Mouse (Mus musculus) lung, postnatal 0 days (tissue): ENCODE measurements around the gene Mrps27. TPM values are rescaled to one million over a fixed set of nuclear protein-coding genes. Genes with fewer than 3 reads are reported as not detected.
A peak's percentile ranks its signal among the peaks of the same experiment; 100 is the strongest.

Experiments used
- ATAC-seq: fragments of 200-750 bp; cut with Nextera tagmentation; 2 replicates; pipeline ENCODE4 v1.8.0; 2017; ENCODE audit warnings: moderate library complexity
- DNase-seq: peaks from one replicate; pipeline ENCODE4 v3.0.0-alpha.2; 2016; ENCODE audit warnings: low spot score
- H3K27ac ChIP-seq: fragments of 300-500 bp; sonication (generic); 2 replicates; pipeline ENCODE4 v1.5.1; 2014; ENCODE audit warnings: antibody characterized with exemption, mild to moderate bottlenecking, low read length, mixed read lengths
- H3K27me3 ChIP-seq: fragments of 300-500 bp; sonication (generic); replicated peaks from 2 replicates; pipeline ENCODE4 v1.6.1; 2014; ENCODE audit warnings: low read length, mixed read lengths; ENCODE audit not compliant: insufficient read depth
- H3K36me3 ChIP-seq: fragments of 300-500 bp; sonication (generic); 2 replicates; pipeline ENCODE4 v1.6.1; 2014; ENCODE audit warnings: low read length, mixed read lengths; ENCODE audit not compliant: insufficient read depth
- H3K4me1 ChIP-seq: fragments of 300-500 bp; sonication (generic); 2 replicates; pipeline ENCODE4 v1.6.1; 2014; ENCODE audit warnings: antibody characterized with exemption, low read depth, low read length, mixed read lengths; ENCODE audit not compliant: insufficient read depth
- H3K4me2 ChIP-seq: fragments of 300-500 bp; sonication (generic); replicated peaks from 2 replicates; pipeline ENCODE4 v1.6.1; 2014; ENCODE audit warnings: low read depth, mild to moderate bottlenecking, low read length, moderate library complexity, mixed read lengths
- H3K4me3 ChIP-seq: fragments of 300-500 bp; sonication (generic); 2 replicates; pipeline ENCODE4 v1.5.1; 2014; ENCODE audit warnings: low read depth, low read length
- H3K9ac ChIP-seq: fragments of 300-500 bp; sonication (generic); replicated peaks from 2 replicates; pipeline ENCODE4 v1.6.1; 2014; ENCODE audit warnings: low read depth, mild to moderate bottlenecking
- H3K9me3 ChIP-seq: fragments of 300-500 bp; sonication (generic); 2 replicates; pipeline ENCODE4 v1.6.1; 2016; ENCODE audit warnings: low read length, mixed read lengths
- CTCF ChIP-seq: IDR thresholded peaks from 2 replicates; pipeline ENCODE4 v1.5.1; 2016; ENCODE audit warnings: antibody characterized with exemption, mild to moderate bottlenecking
- EP300 ChIP-seq: IDR thresholded peaks from 2 replicates; pipeline ENCODE4 v1.6.1; 2016; ENCODE audit warnings: antibody characterized with exemption, mild to moderate bottlenecking, control low read depth
- WGBS: fragments of 180-500 bp; shearing (Covaris S2); extraction: QIAGEN DNeasy Blood & Tissue Kit; methylation state at CpG from one replicate; pipeline ENCODE4 v1.1.7; 2014; 5-methylcytosine and 5-hydroxymethylcytosine counted together
- polyA plus RNA-seq: library from polyadenylated mRNA; unstranded; fragments of >200 nt; fragmentation: Nextera tagmentation; extraction: Ambion mirVana; gene quantifications from 2 replicates; pipeline ENCODE4 v1.2.1, GENCODE M21; 2015

Gene Mrps27
- polyA plus RNA-seq, 1 experiment from 2014 or later = 20.4 TPM

GRCm38 (mm10) chr13:99410611-99411515 is 66.3 kb downstream of the Mrps27 start:
- H3K9ac ChIP-seq = no peak overlapping the region
- DNase-seq (no peak), ATAC-seq (no peak)
- H3K4me2 ChIP-seq = no peak overlapping the region
- no peak overlapping the region for H3K4me3 ChIP-seq
- no peaks in the 10 kb centered on the region for H3K27me3 ChIP-seq
- no peaks in the 10 kb centered on the region for H3K9me3 ChIP-seq
- no peaks in the 10 kb centered on the region for H3K36me3 ChIP-seq
- TF ChIP-seq CTCF = no peak
- no peak for TF ChIP-seq EP300
- WGBS = 73% methylated on average over 14 of the region's 14 CpGs
- no peak overlapping the region for H3K27ac ChIP-seq
- no peaks in the 10 kb centered on the region for H3K4me1 ChIP-seq

- ATAC-seq (no peak), DNase-seq (no peak)
- Histone ChIP-seq H3K9me3 (no peaks in the 10 kb centered on the region), H3K4me3 (no peak overlapping the region), H3K4me1 (no peaks in the 10 kb centered on the region), H3K27ac (no peak overlapping the region), H3K4me2 (no peak overlapping the region), H3K27me3 (no peaks in the 10 kb centered on the region), H3K9ac (no peak overlapping the region), H3K36me3 (no peaks in the 10 kb centered on the region)
- WGBS = 93% methylated on average over 3 of the region's 3 CpGs
- TF ChIP-seq EP300 (no peak), CTCF (no peak)
Observed at GRCm38 (mm10) chr13:99411761-99412160, 67.2 kb downstream of the Mrps27 start.

- H3K9ac ChIP-seq = no peak overlapping the region
- no peak overlapping the region for H3K4me3 ChIP-seq
- no peaks in the 10 kb centered on the region for H3K4me1 ChIP-seq
- no peaks in the 10 kb centered on the region for H3K27me3 ChIP-seq
- peak; percentile 70 for DNase-seq
- H3K4me2 ChIP-seq = no peak overlapping the region
- H3K27ac ChIP-seq = 0 out of 2 replicates have a peak overlapping the region, but pooled peaks have one; percentile 38
- no peaks in the 10 kb centered on the region for H3K9me3 ChIP-seq
- no peak for TF ChIP-seq EP300
- TF ChIP-seq CTCF = no peak
- ATAC-seq = peak; percentile 73
- 51% methylated on average over 11 of the region's 11 CpGs for WGBS
- no peaks in the 10 kb centered on the region for H3K36me3 ChIP-seq
Observed at GRCm38 (mm10) chr13:99412477-99413080, 68.0 kb downstream of the Mrps27 start.

GRCm38 (mm10) chr13:99413481-99414351 is 69.1 kb downstream of the Mrps27 start:
- Histone ChIP-seq H3K27me3 (no peaks in the 10 kb centered on the region), H3K9ac (no peak overlapping the region), H3K27ac (no peak overlapping the region), H3K4me2 (no peak overlapping the region), H3K4me1 (no peaks in the 10 kb centered on the region), H3K9me3 (no peaks in the 10 kb centered on the region), H3K4me3 (no peak overlapping the region), H3K36me3 (no peaks in the 10 kb centered on the region)
- TF ChIP-seq EP300 (no peak), CTCF (no peak)
- ATAC-seq = no peak
- 75% methylated on average over 13 of the region's 13 CpGs for WGBS
- DNase-seq = no peak

GRCm38 (mm10) chr13:99414352-99414742 is 69.8 kb downstream of the Mrps27 start:
- no peak for ATAC-seq
- Histone ChIP-seq H3K36me3 (no peaks in the 10 kb centered on the region), H3K27ac (no peak overlapping the region)

GRCm38 (mm10) chr13:99416601-99417000 is 72.0 kb downstream of the Mrps27 start:
- H3K27me3 ChIP-seq = no peaks in the 10 kb centered on the region
- no peak overlapping the region for H3K9ac ChIP-seq
- DNase-seq = no peak
- H3K9me3 ChIP-seq = no peaks in the 10 kb centered on the region
- no peaks in the 10 kb centered on the region for H3K4me1 ChIP-seq
- no peaks in the 10 kb centered on the region for H3K36me3 ChIP-seq
- no peak overlapping the region for H3K4me3 ChIP-seq
- no peak overlapping the region for H3K27ac ChIP-seq
- no peak for TF ChIP-seq EP300
- TF ChIP-seq CTCF = no peak
- WGBS = 76% methylated on average over 9 of the region's 9 CpGs
- no peak for ATAC-seq
- H3K4me2 ChIP-seq = no peak overlapping the region

More at GRCm38 (mm10) chr13:99414352-99414742, 69.8 kb downstream of the Mrps27 start:
- no peak overlapping the region for H3K4me3 ChIP-seq
- no peak for DNase-seq
- TF ChIP-seq EP300 (no peak), CTCF (no peak)
- H3K27me3 ChIP-seq = no peaks in the 10 kb centered on the region
- H3K4me2 ChIP-seq = no peak overlapping the region
- no peaks in the 10 kb centered on the region for H3K4me1 ChIP-seq
- H3K9ac ChIP-seq = no peak overlapping the region
- H3K9me3 ChIP-seq = no peaks in the 10 kb centered on the region
- 69% methylated on average over 10 of the region's 10 CpGs for WGBS
